Mouse (Mus musculus): ENCODE measurements around the gene Cfap206. TPM values are rescaled to one million over a fixed set of nuclear protein-coding genes. Genes with fewer than 3 reads are reported as not detected.
A peak's percentile ranks its signal among the peaks of the same experiment; 100 is the strongest.
"Not testable (repeated sequence)": the region's sequence is repeated elsewhere in the genome, so short reads cannot be mapped to it uniquely, and the experiment has no call there.

The Cfap206 gene
- polyA plus RNA-seq, 1 experiment, result not detected

GRCm38 (mm10) chr4:34733415-34733814 lies 3.4 kb upstream of the Cfap206 start:
- WGBS, result 20% methylated on average over 2 of the region's 2 CpGs
- H3K27me3 ChIP-seq (ENCODE audit: control insufficient read depth, insufficient read depth, low read length); H3K27ac ChIP-seq (ENCODE audit: insufficient read depth, low read depth, low read length); H3K4me1 ChIP-seq (ENCODE audit: control insufficient read depth, insufficient read depth, insufficient read length, low read length); H3K36me3 ChIP-seq (ENCODE audit: control insufficient read depth, insufficient read depth, low read length); H3K4me3 ChIP-seq (ENCODE audit: low read depth, low read length): not testable (repeated sequence)
- peak; percentile 25; the same call in 1 of the 2 replicates for TF ChIP-seq CTCF (IDR thresholded peaks at IDR 0.05; ENCODE audit: extremely low read depth, insufficient read length, insufficient replicate concordance, low read depth, low read length)

- not testable (repeated sequence) for H3K27me3 ChIP-seq (ENCODE audit: control insufficient read depth, insufficient read depth, low read length); H3K27ac ChIP-seq (ENCODE audit: insufficient read depth, low read depth, low read length); H3K4me1 ChIP-seq (ENCODE audit: control insufficient read depth, insufficient read depth, insufficient read length, low read length); H3K36me3 ChIP-seq (ENCODE audit: control insufficient read depth, insufficient read depth, low read length); H3K4me3 ChIP-seq (ENCODE audit: low read depth, low read length)
- 85% methylated on average over 3 of the region's 3 CpGs for WGBS
These were observed 4.3 kb downstream of the Cfap206 start for GRCm38 (mm10) chr4:34725710-34726109.

- TF ChIP-seq POLR2A (IDR thresholded peaks at IDR 0.05; ENCODE audit: low read depth, low read length) (no peak), CTCF (IDR thresholded peaks at IDR 0.05; ENCODE audit: extremely low read depth, insufficient read length, insufficient replicate concordance, low read depth, low read length) (no peak)
- H3K4me3 ChIP-seq (ENCODE audit: low read depth, low read length), result no peak overlapping the region
- 73% methylated on average over 4 of the region's 4 CpGs for WGBS
- H3K36me3 ChIP-seq (ENCODE audit: control insufficient read depth, insufficient read depth, low read length), result no peaks in the 10 kb centered on the region
- no peak overlapping the region for H3K27ac ChIP-seq (ENCODE audit: insufficient read depth, low read depth, low read length)
- H3K27me3 ChIP-seq (ENCODE audit: control insufficient read depth, insufficient read depth, low read length), result no peaks in the 10 kb centered on the region
- H3K4me1 ChIP-seq (ENCODE audit: control insufficient read depth, insufficient read depth, insufficient read length, low read length), result no peaks in the 10 kb centered on the region
These were observed 5.7 kb downstream of the Cfap206 start for GRCm38 (mm10) chr4:34724306-34724705.

GRCm38 (mm10) chr4:34723186-34723585 lies 6.8 kb downstream of the Cfap206 start:
- Histone ChIP-seq H3K4me3 (ENCODE audit: low read depth, low read length) (no peak overlapping the region), H3K36me3 (ENCODE audit: control insufficient read depth, insufficient read depth, low read length) (no peaks in the 10 kb centered on the region), H3K27me3 (ENCODE audit: control insufficient read depth, insufficient read depth, low read length) (no peaks in the 10 kb centered on the region), H3K4me1 (ENCODE audit: control insufficient read depth, insufficient read depth, insufficient read length, low read length) (no peaks in the 10 kb centered on the region), H3K27ac (ENCODE audit: insufficient read depth, low read depth, low read length) (no peak overlapping the region)
- WGBS, result 63% methylated on average over 4 of the region's 4 CpGs
- no peak for TF ChIP-seq CTCF (IDR thresholded peaks at IDR 0.05; ENCODE audit: extremely low read depth, insufficient read length, insufficient replicate concordance, low read depth, low read length)
- TF ChIP-seq POLR2A (IDR thresholded peaks at IDR 0.05; ENCODE audit: low read depth, low read length), result no peak

GRCm38 (mm10) chr4:34720127-34720895 lies 9.7 kb downstream of the Cfap206 start:
- Histone ChIP-seq H3K27ac (ENCODE audit: insufficient read depth, low read depth, low read length) (no peak overlapping the region), H3K4me1 (ENCODE audit: control insufficient read depth, insufficient read depth, insufficient read length, low read length) (no peaks in the 10 kb centered on the region), H3K27me3 (ENCODE audit: control insufficient read depth, insufficient read depth, low read length) (no peaks in the 10 kb centered on the region), H3K4me3 (ENCODE audit: low read depth, low read length) (no peak overlapping the region), H3K36me3 (ENCODE audit: control insufficient read depth, insufficient read depth, low read length) (no peaks in the 10 kb centered on the region)
- TF ChIP-seq CTCF (IDR thresholded peaks at IDR 0.05; ENCODE audit: extremely low read depth, insufficient read length, insufficient replicate concordance, low read depth, low read length), result no peak
- no peak for TF ChIP-seq POLR2A (IDR thresholded peaks at IDR 0.05; ENCODE audit: low read depth, low read length)
- WGBS, result 84% methylated on average over 7 of the region's 7 CpGs

- TF ChIP-seq CTCF (IDR thresholded peaks at IDR 0.05; ENCODE audit: extremely low read depth, insufficient read length, insufficient replicate concordance, low read depth, low read length), result no peak
- no peak for TF ChIP-seq POLR2A (IDR thresholded peaks at IDR 0.05; ENCODE audit: low read depth, low read length)
- H3K36me3 ChIP-seq (ENCODE audit: control insufficient read depth, insufficient read depth, low read length), result no peaks in the 10 kb centered on the region
- WGBS, result 97% methylated on average over 12 of the region's 12 CpGs
- H3K27ac ChIP-seq (ENCODE audit: insufficient read depth, low read depth, low read length), result no peak overlapping the region
- H3K4me3 ChIP-seq (ENCODE audit: low read depth, low read length), result no peak overlapping the region
- no peaks in the 10 kb centered on the region for H3K27me3 ChIP-seq (ENCODE audit: control insufficient read depth, insufficient read depth, low read length)
- H3K4me1 ChIP-seq (ENCODE audit: control insufficient read depth, insufficient read depth, insufficient read length, low read length), result no peaks in the 10 kb centered on the region
These were observed 10.6 kb downstream of the Cfap206 start for GRCm38 (mm10) chr4:34719421-34719820.

GRCm38 (mm10) chr4:34715062-34715461 lies 14.9 kb downstream of the Cfap206 start:
- no peaks in the 10 kb centered on the region for H3K36me3 ChIP-seq (ENCODE audit: control insufficient read depth, insufficient read depth, low read length)
- H3K4me1 ChIP-seq (ENCODE audit: control insufficient read depth, insufficient read depth, insufficient read length, low read length), result no peaks in the 10 kb centered on the region
- H3K4me3 ChIP-seq (ENCODE audit: low read depth, low read length), result no peak overlapping the region
- H3K27me3 ChIP-seq (ENCODE audit: control insufficient read depth, insufficient read depth, low read length), result no peaks in the 10 kb centered on the region
- TF ChIP-seq POLR2A (IDR thresholded peaks at IDR 0.05; ENCODE audit: low read depth, low read length), result no peak
- TF ChIP-seq CTCF (IDR thresholded peaks at IDR 0.05; ENCODE audit: extremely low read depth, insufficient read length, insufficient replicate concordance, low read depth, low read length), result no peak
- 92% methylated on average over 1 of the region's 1 CpGs for WGBS
- no peak overlapping the region for H3K27ac ChIP-seq (ENCODE audit: insufficient read depth, low read depth, low read length)
